Mouse (Mus musculus) CH12.LX (cell line): ENCODE measurements around the gene Kifc5b.

Experiments used
- CHD2 ChIP-seq: IDR thresholded peaks from 2 replicates; pipeline ENCODE4 v1.6.1; 2011; ENCODE audit warnings: low read length, improper control_type of control experiment
- CTCF ChIP-seq, 2 experiments: IDR thresholded peaks in 1 of 2; conservative IDR thresholded peaks in 1 of 2; 2 replicates each; pipeline ENCODE4 v1.5.1; 2011 to 2012; ENCODE audit warnings: low read depth in 2 of 2, low read length in 2 of 2, improper control_type of control experiment in 1 of 2, inconsistent platforms in 1 of 2, mild to moderate bottlenecking in 1 of 2, moderate library complexity in 1 of 2
- KAT2A ChIP-seq: IDR thresholded peaks from 2 replicates; pipeline ENCODE4 v1.6.1; 2012; ENCODE audit warnings: low read length, improper control_type of control experiment, inconsistent platforms; ENCODE audit not compliant: insufficient replicate concordance
- MAZ ChIP-seq: IDR thresholded peaks from 2 replicates; pipeline ENCODE4 v1.6.1; 2012; ENCODE audit warnings: low read depth, mild to moderate bottlenecking, inconsistent platforms, low read length, improper control_type of control experiment, moderate library complexity
- NELFE ChIP-seq: IDR thresholded peaks from 2 replicates; pipeline ENCODE4 v1.6.1; 2011; ENCODE audit warnings: low read depth, low read length, improper control_type of control experiment
- NRF1 ChIP-seq: IDR thresholded peaks from 2 replicates; pipeline ENCODE4 v1.6.1; 2014; ENCODE audit warnings: low read depth, mild to moderate bottlenecking, inconsistent platforms, low read length, improper control_type of control experiment, moderate library complexity
- POLR2A ChIP-seq: IDR thresholded peaks from 2 replicates; pipeline ENCODE4 v1.6.1; 2011; ENCODE audit warnings: low read depth, mild to moderate bottlenecking, improper control_type of control experiment, low read length
- RCOR1 ChIP-seq: conservative IDR thresholded peaks from 2 replicates; pipeline ENCODE4 v1.6.1; 2012; ENCODE audit warnings: low read depth, mild to moderate bottlenecking, inconsistent platforms, low read length, improper control_type of control experiment
- SIN3A ChIP-seq: IDR thresholded peaks from 2 replicates; pipeline ENCODE4 v1.6.1; 2012; ENCODE audit warnings: low read length, improper control_type of control experiment, inconsistent platforms
- SMC3 ChIP-seq: IDR thresholded peaks from 2 replicates; pipeline ENCODE4 v1.6.1; 2011; ENCODE audit warnings: low read depth, low read length, improper control_type of control experiment
- USF1 ChIP-seq: IDR thresholded peaks from 2 replicates; pipeline ENCODE4 v1.6.1; 2014; ENCODE audit warnings: low read depth, mild to moderate bottlenecking, inconsistent platforms, low read length, improper control_type of control experiment

DNA sequence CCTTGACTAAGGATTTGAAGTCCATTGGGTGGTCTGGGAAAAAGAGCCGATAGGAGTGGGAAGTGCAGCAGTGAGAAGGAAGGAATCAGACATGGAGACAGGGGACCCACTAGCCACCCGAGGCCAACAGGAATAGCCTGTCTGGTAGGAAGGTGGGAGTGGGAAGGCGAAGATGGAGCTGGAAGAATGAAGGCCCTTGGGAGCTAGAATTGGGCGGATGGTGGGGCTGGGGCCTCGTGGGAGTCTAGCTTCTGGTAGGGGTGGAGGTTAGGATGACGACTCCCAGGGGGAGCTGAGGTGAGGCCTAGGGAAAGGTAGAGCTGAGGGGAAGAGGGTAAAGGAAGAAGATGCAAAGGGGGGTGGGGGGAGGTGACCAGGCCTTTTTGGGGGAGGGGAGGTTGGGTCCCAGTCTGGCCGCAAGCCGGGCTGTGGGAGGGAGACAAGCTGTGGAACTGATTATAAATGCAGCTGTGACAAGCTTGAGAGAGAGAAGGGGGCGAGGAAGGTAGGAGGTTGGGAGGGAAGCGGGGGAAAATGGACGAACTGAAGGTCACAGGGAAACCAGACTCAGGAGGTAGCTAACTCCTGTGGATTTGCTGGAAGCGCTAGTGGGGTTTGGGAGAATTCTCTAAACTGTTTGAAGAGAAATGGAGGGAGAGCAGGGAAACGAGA lies 29.1 kb downstream of the Kifc5b start:
- TF ChIP-seq SMC3 (no peak), NRF1 (no peak), CHD2 (no peak), NELFE (no peak), CTCF (conservative IDR thresholded peaks at IDR 0.05 in 1 of 2, IDR thresholded peaks at IDR 0.05 in 1 of 2; ENCODE audit: low read depth in 2 of 2, low read length in 2 of 2) (no peak), SIN3A (no peak), POLR2A (no peak), RCOR1 (no peak), KAT2A (no peak), MAZ (no peak), USF1 (no peak)
